Mouse (Mus musculus) frontal cortex, postnatal 25 days (tissue): ENCODE data around the gene Bptf.
"Not testable (repeated sequence)": the region's sequence is repeated elsewhere in the genome, so short reads cannot be mapped to it uniquely, and the experiment has no call there.

ENCODE experiments used
- DNase-seq, 2 experiments: peaks; one replicate each; pipeline ENCODE4 v3.0.0; 2022; ENCODE audit warnings: low spot score in 2 of 2

Bptf gene

GRCm38 (mm10) chr11:107113881-107114557, 17.9 kb downstream of the Bptf start:
- no peak for DNase-seq

GRCm38 (mm10) chr11:107113112-107113511, 18.8 kb downstream of the Bptf start:
- DNase-seq, result no peak

GRCm38 (mm10) chr11:107109669-107110068, 22.3 kb downstream of the Bptf start:
- DNase-seq, result no peak

- DNase-seq, result no peak
Measured at GRCm38 (mm10) chr11:107108892-107109291, 23.0 kb downstream of the Bptf start.

- DNase-seq, result no peak
Measured at GRCm38 (mm10) chr11:107107725-107108078, 24.2 kb downstream of the Bptf start.

GRCm38 (mm10) chr11:107106978-107107724, 24.8 kb downstream of the Bptf start:
- DNase-seq, result no peak

GRCm38 (mm10) chr11:107106461-107106860, 25.5 kb downstream of the Bptf start:
- no peak for DNase-seq

- peak; percentile 56 to 61 for DNase-seq
Measured at GRCm38 (mm10) chr11:107105227-107105626, 26.7 kb downstream of the Bptf start.

GRCm38 (mm10) chr11:107103736-107104135, 28.2 kb downstream of the Bptf start:
- no peak for DNase-seq

- no peak for DNase-seq
Measured at GRCm38 (mm10) chr11:107103224-107103589, 28.7 kb downstream of the Bptf start.

- DNase-seq, result peak in 1 of 2 experiments; percentile 18
Measured at GRCm38 (mm10) chr11:107102465-107103223, 29.3 kb downstream of the Bptf start.

GRCm38 (mm10) chr11:107096973-107097372, 35.0 kb downstream of the Bptf start:
- no peak for DNase-seq

- DNase-seq, result no peak
Measured at GRCm38 (mm10) chr11:107093871-107094270, 38.1 kb downstream of the Bptf start.

GRCm38 (mm10) chr11:107092637-107093036, 39.3 kb downstream of the Bptf start:
- DNase-seq, result no peak

- DNase-seq, result no peak
Measured at GRCm38 (mm10) chr11:107085866-107086265, 46.1 kb downstream of the Bptf start.

- no peak for DNase-seq
Measured at GRCm38 (mm10) chr11:107083480-107083879, 48.4 kb downstream of the Bptf start.

GRCm38 (mm10) chr11:107065216-107065785, 66.6 kb downstream of the Bptf start:
- no peak for DNase-seq

- no peak for DNase-seq
Measured at GRCm38 (mm10) chr11:107064590-107064989, 67.3 kb downstream of the Bptf start.

GRCm38 (mm10) chr11:107063067-107063466, 68.9 kb downstream of the Bptf start:
- DNase-seq, result no peak

GRCm38 (mm10) chr11:107060941-107061340, 71.0 kb downstream of the Bptf start:
- DNase-seq, result no peak

- DNase-seq, result not testable (repeated sequence)
Measured at GRCm38 (mm10) chr11:107059634-107060033, 72.3 kb downstream of the Bptf start.

- no peak for DNase-seq
Measured at GRCm38 (mm10) chr11:107057391-107057790, 74.5 kb downstream of the Bptf start.
